Mouse (Mus musculus) stomach, postnatal 0 days (tissue): ENCODE data around the gene Usp43. TPM values are rescaled to one million over a fixed set of nuclear protein-coding genes. Genes with fewer than 3 reads are reported as not detected.

Source experiments
- ATAC-seq: fragments of 200-750 bp; cut with Nextera tagmentation; 2 replicates; pipeline ENCODE4 v1.8.0; 2017; ENCODE audit not compliant: low FRiP score, low TSS enrichment
- DNase-seq: peaks from one replicate; pipeline ENCODE4 v3.0.0-alpha.2; 2016; ENCODE audit warnings: low spot score
- H3K27ac ChIP-seq: fragments of 300-500 bp; sonication (generic); replicated peaks from 2 replicates; pipeline ENCODE4 v1.5.1; 2014; ENCODE audit warnings: mild to moderate bottlenecking, control low read depth
- H3K27me3 ChIP-seq: fragments of 300-500 bp; sonication (generic); 2 replicates; pipeline ENCODE4 v1.6.1; 2014; ENCODE audit warnings: low read length; ENCODE audit not compliant: control insufficient read depth, insufficient read depth
- H3K36me3 ChIP-seq: fragments of 300-500 bp; sonication (generic); 2 replicates; pipeline ENCODE4 v1.6.1; 2014; ENCODE audit warnings: low read length, mixed read lengths; ENCODE audit not compliant: control insufficient read depth, insufficient read depth
- H3K4me1 ChIP-seq: fragments of 300-500 bp; sonication (generic); replicated peaks from 2 replicates; pipeline ENCODE4 v1.6.1; 2014; ENCODE audit warnings: antibody characterized with exemption; ENCODE audit not compliant: control insufficient read depth, insufficient read depth
- H3K4me2 ChIP-seq: fragments of 300-500 bp; sonication (generic); replicated peaks from 2 replicates; pipeline ENCODE4 v1.6.1; 2014; ENCODE audit warnings: low read depth, mild to moderate bottlenecking, control low read depth, moderate library complexity
- H3K4me3 ChIP-seq: fragments of 300-500 bp; sonication (generic); 2 replicates; pipeline ENCODE4 v1.5.1; 2014; ENCODE audit warnings: low read depth, low read length, control low read depth
- H3K9ac ChIP-seq: fragments of 300-500 bp; sonication (generic); 2 replicates; pipeline ENCODE4 v1.6.1; 2014; ENCODE audit warnings: mild to moderate bottlenecking, low read length, control low read depth, mixed read lengths
- H3K9me3 ChIP-seq: fragments of 300-500 bp; sonication (generic); 2 replicates; pipeline ENCODE4 v1.6.1; 2016; ENCODE audit warnings: low read length; ENCODE audit not compliant: control insufficient read depth
- CTCF ChIP-seq: IDR thresholded peaks from 2 replicates; pipeline ENCODE4 v1.5.1; 2016; ENCODE audit warnings: antibody characterized with exemption, low read depth, mild to moderate bottlenecking, moderate library complexity
- EP300 ChIP-seq: optimal IDR thresholded peaks from 2 replicates; pipeline ENCODE3; 2016; ENCODE audit warnings: antibody characterized with exemption
- WGBS: fragments of 180-500 bp; shearing (Covaris S2); extraction: QIAGEN DNeasy Blood & Tissue Kit; methylation state at CpG from one replicate; pipeline ENCODE4 v1.1.7; 2014; 5-methylcytosine and 5-hydroxymethylcytosine counted together
- polyA plus RNA-seq: library from polyadenylated mRNA; unstranded; fragments of >200 nt; fragmentation: Nextera tagmentation; extraction: Ambion mirVana; gene quantifications from 2 replicates; pipeline ENCODE4 v1.2.1, GENCODE M21; 2015

Gene Usp43
- polyA plus RNA-seq, 1 experiment from 2014 or later: 2.0 TPM

DNA sequence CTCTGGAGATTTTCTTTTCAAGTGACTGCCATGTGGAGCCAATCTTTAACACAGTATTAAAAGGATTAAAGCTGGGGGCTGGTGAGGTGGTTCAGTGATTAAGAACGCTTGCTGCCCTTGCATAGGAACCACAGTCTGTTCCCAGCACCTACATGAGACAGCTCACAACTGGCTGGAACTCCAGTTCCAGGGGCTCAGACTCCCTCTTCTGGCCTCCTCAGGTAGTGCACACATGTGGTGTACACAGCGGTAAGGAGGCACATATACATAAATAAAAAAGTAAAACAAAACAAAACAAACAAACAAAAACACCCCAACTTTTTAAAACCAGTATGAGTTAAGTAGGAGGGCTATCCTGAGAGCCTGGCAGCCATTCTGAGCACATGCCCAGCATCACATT is 36.0 kb downstream of the Usp43 start:
- 89% methylated on average over 2 of the region's 2 CpGs for WGBS

DNA sequence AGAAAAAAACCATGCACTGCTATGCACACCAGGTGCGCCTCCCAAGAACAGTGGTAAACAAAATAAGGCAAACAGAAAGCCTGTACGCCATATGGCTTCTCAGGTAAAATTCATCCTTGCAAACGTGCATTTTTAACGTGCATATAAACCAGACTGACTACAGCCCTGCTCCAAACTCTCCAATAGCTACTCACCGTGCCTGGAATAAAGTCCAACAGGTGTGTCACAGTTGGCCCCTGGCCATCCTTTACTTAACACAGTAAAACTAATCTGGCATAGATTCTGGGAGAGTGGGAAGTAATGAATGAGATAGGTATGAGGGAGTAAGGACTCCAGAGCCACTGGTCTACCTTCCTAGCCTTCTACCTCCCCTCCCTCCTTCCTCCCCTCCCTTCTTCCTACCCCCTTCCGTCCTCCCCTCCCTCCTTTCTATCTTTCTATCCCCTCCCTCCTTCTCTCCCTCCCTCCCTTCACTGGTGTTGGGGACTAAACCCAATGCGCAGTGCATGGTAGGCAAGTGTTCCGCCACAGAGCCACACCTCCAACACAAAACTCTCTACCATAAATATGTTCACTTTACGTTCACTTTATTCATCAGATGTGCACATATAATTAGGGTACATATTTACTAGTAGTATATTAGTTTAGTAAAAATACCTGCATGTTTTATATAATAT is 56.3 kb downstream of the Usp43 start:
- WGBS: 65% methylated on average over 9 of the region's 9 CpGs
- no peak overlapping the region for H3K4me2 ChIP-seq
- DNase-seq (peak; percentile 82), ATAC-seq (peak; percentile 94)
- no peak overlapping the region for H3K4me3 ChIP-seq
- H3K27ac ChIP-seq: no peak overlapping the region
- no peaks in the 10 kb centered on the region for H3K27me3 ChIP-seq
- no peaks in the 10 kb centered on the region for H3K9me3 ChIP-seq
- H3K36me3 ChIP-seq: no peaks in the 10 kb centered on the region
- TF ChIP-seq CTCF: no peak
- no peak for TF ChIP-seq EP300
- no peak overlapping the region for H3K9ac ChIP-seq
- H3K4me1 ChIP-seq: peaks cover 6% of the 10 kb centered on the region; the same call in 1 of the 2 replicates

More for the DNA sequence above, 36.0 kb downstream of the Usp43 start:
- Histone ChIP-seq H3K9me3 (no peaks in the 10 kb centered on the region), H3K9ac (no peak overlapping the region), H3K27ac (no peak overlapping the region), H3K4me1 (no peaks in the 10 kb centered on the region), H3K4me2 (no peak overlapping the region), H3K27me3 (no peaks in the 10 kb centered on the region), H3K4me3 (no peak overlapping the region), H3K36me3 (no peaks in the 10 kb centered on the region)
- DNase-seq: no peak
- TF ChIP-seq EP300 (no peak), CTCF (peak; percentile 30)
- ATAC-seq: no peak

DNA sequence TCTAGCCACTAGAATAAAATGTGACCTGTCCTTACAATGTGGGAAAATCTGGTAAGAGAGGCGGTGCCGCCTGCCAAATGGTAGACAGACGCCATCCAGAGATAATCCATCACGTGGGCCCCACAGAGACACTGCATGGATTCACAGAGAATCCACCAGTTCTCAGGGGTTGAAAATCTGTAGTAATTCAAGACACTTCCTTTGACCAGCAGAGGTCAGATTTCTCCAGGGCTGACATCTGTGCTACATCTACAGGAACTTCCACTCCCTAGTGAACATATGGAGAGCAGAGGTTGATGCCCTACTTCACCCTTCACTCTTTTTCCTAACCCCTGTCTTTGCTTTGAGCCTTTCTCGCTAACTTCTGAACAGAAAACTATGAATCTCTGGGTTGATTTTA is 56.9 kb downstream of the Usp43 start:
- Histone ChIP-seq H3K4me2 (no peak overlapping the region), H3K9me3 (no peaks in the 10 kb centered on the region), H3K27me3 (no peaks in the 10 kb centered on the region), H3K4me1 (peaks cover 6% of the 10 kb centered on the region; the same call in 1 of the 2 replicates), H3K9ac (no peak overlapping the region), H3K36me3 (no peaks in the 10 kb centered on the region), H3K4me3 (no peak overlapping the region), H3K27ac (no peak overlapping the region)
- 62% methylated on average over 5 of the region's 5 CpGs for WGBS
- DNase-seq (no peak), ATAC-seq (peak; percentile 74; the same call in 1 of the 2 replicates)
- no peak for TF ChIP-seq EP300
- peak; percentile 68 for TF ChIP-seq CTCF

DNA sequence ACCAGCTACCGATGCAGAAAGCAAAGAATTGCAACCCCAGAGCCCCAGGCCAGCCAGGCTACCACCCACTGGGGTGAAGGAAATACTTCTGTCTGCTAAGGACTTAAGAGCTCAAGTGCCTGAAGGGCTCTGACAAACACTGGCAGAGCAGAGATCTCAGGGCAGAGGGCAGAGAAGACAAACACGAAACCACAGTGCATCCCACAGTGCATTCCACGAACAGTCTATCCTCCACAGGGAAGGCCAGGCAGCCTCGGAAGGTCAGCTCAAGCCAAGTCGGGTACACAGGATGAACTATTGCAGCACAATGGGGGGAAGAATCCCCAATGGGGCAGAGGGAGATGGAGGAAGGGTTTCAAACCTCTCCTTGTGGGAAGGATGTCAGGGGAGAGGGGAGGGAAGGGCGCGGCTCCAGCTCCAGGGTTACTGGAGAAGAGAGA is 60.5 kb downstream of the Usp43 start:
- H3K4me3 ChIP-seq: no peak overlapping the region
- peak overlapping the region; percentile 45 for H3K27ac ChIP-seq
- H3K36me3 ChIP-seq: no peaks in the 10 kb centered on the region
- no peak for ATAC-seq
- no peak overlapping the region for H3K9ac ChIP-seq
- no peaks in the 10 kb centered on the region for H3K27me3 ChIP-seq
- no peak for TF ChIP-seq CTCF
- TF ChIP-seq EP300: no peak
- peak; percentile 23 for DNase-seq
- peaks cover 6% of the 10 kb centered on the region; the same call in 1 of the 2 replicates for H3K4me1 ChIP-seq
- no peaks in the 10 kb centered on the region for H3K9me3 ChIP-seq
- H3K4me2 ChIP-seq: 0 out of 2 replicates have a peak overlapping the region, but pooled peaks have one; percentile 5
- 12% methylated on average over 7 of the region's 7 CpGs for WGBS

DNA sequence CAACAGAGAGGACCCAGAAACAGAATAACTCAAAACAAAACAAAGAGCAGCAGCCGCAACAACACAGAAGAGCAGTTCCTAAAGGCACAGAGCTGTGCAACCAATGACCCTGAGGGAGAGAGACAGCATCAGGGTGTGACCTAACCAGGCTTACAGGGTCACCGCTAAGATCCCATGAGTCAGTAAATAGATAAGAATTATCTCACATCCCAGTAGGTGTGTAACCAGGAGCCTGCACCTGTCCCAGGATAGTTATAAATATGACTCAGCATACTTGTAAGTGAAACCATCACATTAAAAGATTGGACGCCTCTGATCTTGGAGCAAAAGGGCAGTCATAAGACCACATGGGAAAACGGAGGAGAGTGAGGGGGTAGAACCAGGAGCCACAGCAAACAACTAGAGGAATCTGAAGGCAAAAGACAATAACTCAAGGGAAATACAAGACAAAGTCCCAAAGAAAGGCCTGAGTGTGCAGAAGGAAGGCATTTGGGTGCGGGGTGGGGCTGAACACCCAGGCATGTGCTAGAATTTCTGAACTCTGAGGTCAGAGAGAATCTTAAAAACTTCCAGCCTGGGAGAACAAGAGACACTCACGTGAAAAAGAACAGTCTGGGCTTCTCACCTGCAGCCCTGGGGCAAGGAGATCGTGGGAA is 61.1 kb downstream of the Usp43 start:
- ATAC-seq (peak; percentile 72), DNase-seq (no peak)
- Histone ChIP-seq H3K9ac (no peak overlapping the region), H3K9me3 (no peaks in the 10 kb centered on the region), H3K4me3 (no peak overlapping the region), H3K27me3 (no peaks in the 10 kb centered on the region), H3K4me2 (no peak overlapping the region), H3K4me1 (peaks cover 6% of the 10 kb centered on the region; the same call in 1 of the 2 replicates), H3K27ac (no peak overlapping the region; the same call in 1 of the 2 replicates), H3K36me3 (no peaks in the 10 kb centered on the region)
- TF ChIP-seq EP300 (no peak), CTCF (no peak)
- 48% methylated on average over 7 of the region's 7 CpGs for WGBS

DNA sequence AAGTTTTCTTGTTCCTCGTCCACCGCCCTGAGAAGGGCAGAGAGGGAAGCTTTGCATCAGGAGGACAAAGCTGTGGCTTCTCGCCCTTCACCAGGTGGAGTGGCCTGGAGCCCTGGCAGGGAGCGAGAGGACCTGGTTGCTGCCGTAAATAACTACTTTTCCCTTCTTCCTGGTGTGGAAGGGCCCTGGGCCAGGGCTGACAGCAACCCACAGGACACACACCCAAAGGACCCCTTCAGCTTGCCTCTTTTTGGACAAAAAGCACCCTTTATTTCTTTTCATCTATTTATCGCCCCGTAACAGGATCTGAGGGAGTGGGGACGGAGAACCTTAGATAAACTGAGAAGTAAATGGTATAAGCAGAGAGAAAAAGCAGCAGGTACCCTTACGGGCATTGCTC is 63.4 kb downstream of the Usp43 start:
- Histone ChIP-seq H3K36me3 (no peaks in the 10 kb centered on the region), H3K9me3 (no peaks in the 10 kb centered on the region), H3K4me3 (no peak overlapping the region), H3K27ac (no peak overlapping the region), H3K27me3 (no peaks in the 10 kb centered on the region), H3K4me1 (peaks cover 6% of the 10 kb centered on the region; the same call in 1 of the 2 replicates), H3K4me2 (no peak overlapping the region), H3K9ac (no peak overlapping the region)
- TF ChIP-seq EP300: no peak
- TF ChIP-seq CTCF: no peak
- WGBS: 78% methylated on average over 9 of the region's 9 CpGs
- ATAC-seq (no peak), DNase-seq (no peak)
